Mouse (Mus musculus): Measurements from ENCODE around the gene Clcn2.

DNA sequence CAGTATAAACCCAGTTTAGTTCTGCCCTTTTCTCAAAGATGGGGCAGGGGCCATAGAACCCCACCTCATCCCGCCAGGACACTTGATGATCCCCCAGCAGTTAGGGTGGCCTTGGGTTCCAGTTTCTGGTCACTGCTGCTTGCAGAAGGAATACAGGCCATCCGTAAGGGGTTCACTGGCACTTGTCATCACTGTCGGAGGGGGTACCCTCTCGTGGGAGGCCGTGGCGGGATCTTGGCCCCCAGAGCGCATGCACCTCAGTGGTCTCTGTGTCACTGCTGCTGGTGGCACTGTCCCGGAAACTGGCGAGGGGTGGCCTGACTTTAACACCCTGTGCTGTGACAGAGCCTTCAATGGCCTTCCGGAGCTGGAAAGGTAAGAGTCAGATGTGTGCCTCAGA is 14.5 kb downstream of the Clcn2 start:
- TF ChIP-seq CTCF (IDR thresholded peaks at IDR 0.05; ENCODE audit: control insufficient read depth, insufficient read depth, insufficient read length) (no peak), MYOD1 (IDR thresholded peaks at IDR 0.05; ENCODE audit: control insufficient read depth, insufficient read length, low read depth) (no peak)
